Mouse (Mus musculus) kidney, postnatal 14 days (tissue): ENCODE data around the gene Srebf1.
A peak's percentile ranks its signal among the peaks of the same experiment; 100 is the strongest.

Experiments used
- DNase-seq: peaks from one replicate; pipeline ENCODE4 v3.0.0; 2022; ENCODE audit warnings: mixed read lengths

The Srebf1 gene

GRCm38 (mm10) chr11:60222469-60223236, at the start of gene Srebf1:
Gene Srebf1, minus strand, starts transcription at chr11:60222581.
- DNase-seq: peak; percentile 85

GRCm38 (mm10) chr11:60268563-60268962, 46.2 kb upstream of the Srebf1 start:
- peak; percentile 49 for DNase-seq

- no peak for DNase-seq
Observed at GRCm38 (mm10) chr11:60265271-60265985, 43.0 kb upstream of the Srebf1 start.

DNA sequence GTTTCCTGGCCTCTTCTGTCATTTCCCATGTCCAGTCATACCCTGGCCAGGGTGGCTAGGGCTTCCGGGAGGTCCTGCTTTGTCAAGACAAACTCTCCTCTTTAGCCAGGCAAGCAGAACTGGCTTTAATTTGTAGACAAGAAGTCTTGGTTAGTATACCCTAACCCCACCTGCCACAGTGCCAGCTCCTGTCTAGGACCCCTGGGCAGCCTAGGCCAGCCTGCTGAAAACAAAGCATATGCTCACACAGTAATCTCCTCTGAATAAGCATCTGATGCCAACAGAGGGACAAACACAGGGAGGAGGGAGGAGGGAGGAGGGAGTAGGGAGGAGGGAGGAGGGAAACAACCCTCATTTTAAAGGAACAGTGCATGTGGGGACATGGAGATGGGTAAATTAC, 42.3 kb upstream of the Srebf1 start:
- DNase-seq: no peak

DNA sequence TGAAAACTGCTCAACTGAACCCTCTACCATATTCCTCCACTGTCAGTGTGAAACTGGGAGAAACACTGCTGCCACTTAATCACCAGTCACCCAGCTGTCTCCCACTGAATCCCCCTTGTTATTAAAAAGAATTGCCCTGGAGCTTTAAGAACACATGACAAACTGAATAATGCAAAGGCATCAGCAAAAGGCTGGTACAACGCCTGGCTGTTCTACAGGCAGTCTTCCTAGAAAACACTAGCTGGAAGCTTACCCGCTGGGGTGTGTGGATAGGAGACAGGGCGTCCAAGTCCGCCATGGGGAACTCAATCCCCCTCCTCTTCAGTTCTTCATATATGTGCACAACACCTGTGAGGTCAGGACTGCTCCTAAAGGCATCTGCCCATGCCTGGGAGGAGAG, 40.0 kb upstream of the Srebf1 start:
- no peak for DNase-seq

DNA sequence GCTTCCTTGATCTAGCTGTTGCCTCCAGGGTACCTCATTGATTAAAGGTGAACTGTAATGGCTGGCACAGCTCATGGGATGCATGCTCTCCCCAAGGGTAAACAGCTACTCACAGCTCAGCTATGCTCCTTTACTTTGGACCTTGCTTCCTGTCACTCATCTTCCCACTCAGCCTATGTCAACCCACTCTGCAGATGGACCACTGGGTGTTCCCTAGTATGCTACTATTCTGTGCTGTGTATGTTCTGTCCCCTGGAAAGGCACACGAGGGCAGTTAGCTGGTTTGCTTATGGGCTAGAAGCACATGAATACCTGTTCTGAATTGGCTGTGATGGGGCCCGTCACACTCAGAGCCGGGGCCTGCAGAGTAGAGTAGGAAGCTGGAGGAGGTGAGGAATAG, 38.4 kb upstream of the Srebf1 start:
- no peak for DNase-seq

GRCm38 (mm10) chr11:60257696-60258095, 35.3 kb upstream of the Srebf1 start:
- no peak for DNase-seq

DNA sequence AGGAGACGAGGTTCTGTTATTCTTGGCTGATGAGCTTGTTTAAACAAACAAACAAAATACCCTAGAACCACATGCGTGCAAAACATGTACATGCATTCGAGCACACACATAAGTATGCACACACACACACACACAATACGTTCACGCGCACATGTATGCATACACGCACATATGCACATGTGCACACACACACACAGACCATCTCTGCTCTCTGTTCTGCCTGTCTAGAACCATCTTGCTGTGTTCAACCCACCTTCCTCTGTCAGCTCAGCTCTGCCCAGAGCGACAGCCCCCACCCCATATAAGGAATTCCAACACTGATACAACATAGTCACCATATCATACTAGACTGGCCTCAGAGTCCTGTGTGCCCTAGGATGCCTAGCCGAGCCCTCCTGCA, 34.3 kb upstream of the Srebf1 start:
- DNase-seq: no peak

GRCm38 (mm10) chr11:60256176-60256681, 33.8 kb upstream of the Srebf1 start:
- DNase-seq: peak; percentile 48

- no peak for DNase-seq
Observed at GRCm38 (mm10) chr11:60255639-60256038, 33.3 kb upstream of the Srebf1 start.

DNA sequence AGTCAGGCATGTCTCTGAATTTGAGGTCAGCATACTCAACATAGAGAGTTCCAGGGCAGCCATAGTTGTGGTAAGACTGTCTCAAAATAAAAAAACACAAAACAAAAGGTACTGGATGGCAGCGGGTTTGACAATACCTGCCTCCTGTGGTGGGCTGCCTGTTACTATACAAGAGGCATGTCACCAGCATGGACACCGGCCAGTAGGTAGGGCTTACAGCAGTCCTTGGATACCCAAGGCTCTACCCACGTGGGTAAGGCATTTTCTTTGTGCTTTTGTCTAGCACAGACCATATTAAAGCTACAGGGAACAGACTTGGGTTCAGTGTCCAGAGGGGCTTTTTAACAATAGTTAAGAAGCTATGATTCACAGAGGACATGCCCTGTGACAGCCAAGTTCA, 32.8 kb upstream of the Srebf1 start:
- DNase-seq: no peak

DNA sequence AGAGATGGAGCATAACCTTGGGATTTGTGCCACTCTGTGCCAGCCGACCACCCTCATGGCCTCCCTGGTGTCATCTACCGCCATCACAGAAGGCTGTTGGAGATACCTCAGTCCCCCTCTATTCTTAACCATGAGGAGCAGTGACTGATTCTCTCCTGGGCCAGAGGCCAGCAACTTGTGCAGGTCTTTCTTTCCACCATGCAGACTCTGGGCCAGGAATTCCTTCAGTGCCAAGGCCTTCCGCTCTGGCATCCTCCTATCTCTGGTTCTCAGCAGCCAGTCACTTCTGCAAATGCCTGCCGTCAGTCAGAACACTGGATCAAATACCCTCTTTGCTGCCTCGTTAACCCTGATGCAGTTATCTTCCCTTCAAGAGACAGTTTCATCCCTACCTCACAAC, 31.9 kb upstream of the Srebf1 start:
- DNase-seq: no peak

DNA sequence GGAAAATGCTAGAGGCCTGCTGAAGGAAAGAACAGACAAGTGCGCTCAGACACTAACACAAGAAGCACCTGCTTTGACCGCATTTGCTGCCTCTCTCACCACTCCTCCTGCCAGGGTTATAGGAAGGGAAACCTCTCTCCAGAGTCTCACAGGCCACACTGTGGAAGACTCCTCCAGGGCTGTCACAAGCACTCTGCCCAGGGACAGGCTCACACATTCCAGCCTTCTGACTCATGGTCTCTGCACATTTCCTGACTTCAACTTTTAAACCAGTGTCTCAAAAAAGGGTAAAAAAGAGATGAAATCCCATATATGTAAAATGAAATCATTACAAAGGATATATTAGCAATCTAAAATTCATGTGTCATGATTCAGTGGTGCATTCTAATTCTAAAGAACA, 31.2 kb upstream of the Srebf1 start:
- DNase-seq: no peak

- DNase-seq: peak; percentile 72
Observed at GRCm38 (mm10) chr11:60250971-60251643, 28.7 kb upstream of the Srebf1 start.

DNA sequence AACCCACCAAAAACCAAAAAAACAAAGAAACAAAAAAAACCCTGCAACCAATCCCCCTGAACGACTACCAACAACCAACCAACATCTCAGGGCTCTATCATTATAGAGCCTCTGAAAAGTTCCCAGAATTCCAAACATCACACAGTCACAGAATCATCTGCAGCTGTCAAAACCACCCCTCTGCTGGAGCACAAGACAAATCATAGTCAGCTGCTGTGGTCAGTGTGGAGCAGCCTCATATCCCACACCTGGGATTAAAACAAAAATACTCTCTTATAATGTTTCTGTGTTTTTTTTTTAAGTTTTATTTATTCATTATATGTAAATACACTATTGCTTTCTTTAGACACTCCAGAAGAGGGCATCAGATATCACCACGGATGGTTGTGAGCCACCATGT, 27.5 kb upstream of the Srebf1 start:
- no peak for DNase-seq

- no peak for DNase-seq
Observed at GRCm38 (mm10) chr11:60248596-60249404, 26.4 kb upstream of the Srebf1 start.

DNA sequence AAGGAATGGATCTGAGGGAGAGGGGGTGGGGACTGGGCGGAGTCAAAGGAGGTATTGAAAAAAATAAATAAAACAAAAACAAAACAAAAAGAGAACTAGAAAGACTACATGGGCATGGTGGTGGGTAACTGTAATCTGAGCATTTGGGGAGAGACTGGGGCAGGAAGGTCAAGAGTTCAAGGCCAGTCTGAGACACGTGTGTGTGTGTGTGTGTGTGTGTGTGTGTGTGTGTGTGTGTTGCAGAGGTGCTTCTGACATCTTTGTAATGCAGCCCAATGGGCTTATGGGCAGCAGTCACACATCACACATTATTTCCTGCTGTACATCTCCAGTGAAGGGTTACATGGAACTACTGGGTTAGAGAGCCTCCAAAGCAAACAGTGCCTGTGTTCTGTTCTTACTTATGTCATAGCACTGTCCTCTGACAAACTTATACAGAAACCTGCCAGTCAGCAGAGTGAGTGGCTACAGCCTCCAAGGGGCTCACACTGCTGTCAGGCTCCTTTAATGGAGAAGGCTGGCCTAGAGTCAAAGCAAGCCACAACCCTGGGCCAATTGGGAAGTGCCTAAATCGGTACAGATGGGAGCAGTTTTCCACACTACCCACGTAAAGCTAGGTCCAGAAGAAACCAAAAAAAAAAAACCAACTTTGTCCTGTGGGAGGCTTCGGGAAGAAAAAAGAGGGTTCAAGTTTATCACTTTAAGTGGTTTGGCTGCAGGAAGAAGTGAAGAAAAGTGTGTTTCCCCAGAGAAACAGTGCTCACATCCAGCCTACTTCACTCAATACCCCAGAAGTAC, 25.6 kb upstream of the Srebf1 start:
- DNase-seq: no peak

- no peak for DNase-seq
Observed at GRCm38 (mm10) chr11:60246077-60246476, 23.7 kb upstream of the Srebf1 start.

GRCm38 (mm10) chr11:60244503-60245143, 22.2 kb upstream of the Srebf1 start:
- DNase-seq: no peak

- DNase-seq: no peak
Observed at GRCm38 (mm10) chr11:60240509-60240908, 18.1 kb upstream of the Srebf1 start.

DNA sequence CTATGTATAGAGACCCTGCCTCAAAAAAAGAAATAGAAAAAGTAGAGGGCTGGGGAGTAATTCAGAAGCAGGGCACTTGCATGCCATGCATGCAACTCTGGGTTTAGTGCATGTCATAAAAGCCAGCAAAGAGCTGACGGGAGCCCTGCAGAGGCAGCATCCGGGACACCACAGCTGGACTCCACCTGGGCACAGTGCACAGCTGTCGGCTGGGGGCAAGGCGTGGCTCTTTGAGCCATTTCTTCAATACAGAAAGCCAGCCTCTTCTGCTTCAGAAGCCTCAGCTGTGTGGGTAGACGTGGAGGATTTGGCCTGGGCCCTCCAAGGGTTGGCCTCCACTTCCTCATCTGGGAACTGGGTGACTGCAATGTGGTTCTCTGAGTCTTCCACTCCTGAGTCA, 13.0 kb upstream of the Srebf1 start:
- DNase-seq: no peak
